ENCODE assay signal across 18 mouse cellular contexts in genomic region chr10:78407132-78407531, GRCm38 (mm10).
"Had no signal": no experiment of that assay in that cellular context is flagged by ENCODE, and none has a peak within 500 bp of the region (broad histone marks: within the 10 kb centered on the region; RNA-seq: fewer than 3 reads in every experiment).

No protein-coding gene starts in this region.

- H3K9ac ChIP-seq: intestine, embryonic 15.5 days; lung, embryonic 15.5 days; midbrain, embryonic 13.5 days; stomach, embryonic 15.5 days had no signal

- H3K4me2 ChIP-seq: intestine, embryonic 15.5 days; lung, embryonic 15.5 days; midbrain, embryonic 13.5 days; stomach, embryonic 15.5 days had no signal

- DNase-seq: kidney, adult 11 months; kidney, adult 8-10 months; kidney, postnatal 14 days; kidney, postnatal 4 days; lung, adult 18-20 months; lung, postnatal 10 days; lung, postnatal 4 days; retina, postnatal 1 day; right cerebral cortex, postnatal 25 days; spleen, adult 18-20 months; thymus, postnatal 36 days had no signal

- H3K27ac ChIP-seq: intestine, embryonic 15.5 days; lung, embryonic 15.5 days; midbrain, embryonic 10.5 days; midbrain, embryonic 13.5 days; stomach, embryonic 15.5 days had no signal

- H3K4me3 ChIP-seq: intestine, embryonic 15.5 days; lung, embryonic 15.5 days; midbrain, embryonic 10.5 days; midbrain, embryonic 13.5 days; myocyte; stomach, embryonic 15.5 days had no signal

- H3K27me3 ChIP-seq: intestine, embryonic 15.5 days; lung, embryonic 15.5 days; midbrain, embryonic 13.5 days; stomach, embryonic 15.5 days had no signal

- H3K9me3 ChIP-seq: intestine, embryonic 15.5 days; lung, embryonic 15.5 days; midbrain, embryonic 10.5 days; midbrain, embryonic 13.5 days; stomach, embryonic 15.5 days had no signal

- ATAC-seq: intestine, embryonic 15.5 days; midbrain, embryonic 13.5 days; midbrain, embryonic 16.5 days had no signal
